Mouse (Mus musculus): Measurements from ENCODE around the gene Gm44965.
"Not testable (repeated sequence)": the region's sequence is repeated elsewhere in the genome, so short reads cannot be mapped to it uniquely, and the experiment has no call there.

Gene Gm44965

DNA sequence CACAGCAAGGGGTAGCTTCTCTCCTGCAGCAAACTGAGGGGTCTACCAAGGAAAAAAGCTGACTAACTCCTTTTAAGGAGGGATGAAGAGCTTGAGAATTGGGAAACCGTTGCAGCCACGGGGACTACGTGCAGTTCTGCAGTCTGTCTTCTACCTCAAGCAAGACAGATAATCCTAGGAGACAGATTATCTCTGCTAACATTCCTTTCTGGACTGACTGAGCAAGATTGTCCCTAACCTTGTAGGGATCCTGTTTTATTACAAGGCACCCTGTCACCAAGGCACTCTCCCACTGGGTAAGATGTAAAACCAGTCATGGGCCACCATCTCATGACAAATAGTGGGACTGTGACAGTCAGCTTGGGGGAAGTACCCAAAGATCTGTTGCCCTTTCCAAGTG, 12.5 kb upstream of the Gm44965 start:
- DNase-seq (ENCODE audit: low spot score), result no peak

DNA sequence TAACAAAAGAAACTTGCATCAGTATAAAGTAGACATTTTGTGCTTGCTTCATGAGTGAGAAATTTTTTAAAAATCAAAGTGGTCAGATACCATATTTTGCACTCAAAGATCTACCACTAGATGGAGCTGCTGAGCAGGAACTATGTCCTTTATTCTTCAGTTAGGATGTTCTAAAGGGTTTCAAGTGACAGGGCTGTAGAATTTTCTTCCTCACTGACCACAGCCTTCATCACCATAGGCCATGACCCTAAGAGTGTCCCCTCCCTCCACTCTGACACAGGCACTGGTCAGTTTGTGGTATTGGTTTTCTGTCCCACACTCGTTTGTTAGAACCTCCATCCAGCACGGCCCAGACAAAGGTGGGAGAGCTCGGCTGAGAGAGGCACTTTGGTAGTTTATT, 11.7 kb upstream of the Gm44965 start:
- no peak for DNase-seq (ENCODE audit: low spot score)

DNA sequence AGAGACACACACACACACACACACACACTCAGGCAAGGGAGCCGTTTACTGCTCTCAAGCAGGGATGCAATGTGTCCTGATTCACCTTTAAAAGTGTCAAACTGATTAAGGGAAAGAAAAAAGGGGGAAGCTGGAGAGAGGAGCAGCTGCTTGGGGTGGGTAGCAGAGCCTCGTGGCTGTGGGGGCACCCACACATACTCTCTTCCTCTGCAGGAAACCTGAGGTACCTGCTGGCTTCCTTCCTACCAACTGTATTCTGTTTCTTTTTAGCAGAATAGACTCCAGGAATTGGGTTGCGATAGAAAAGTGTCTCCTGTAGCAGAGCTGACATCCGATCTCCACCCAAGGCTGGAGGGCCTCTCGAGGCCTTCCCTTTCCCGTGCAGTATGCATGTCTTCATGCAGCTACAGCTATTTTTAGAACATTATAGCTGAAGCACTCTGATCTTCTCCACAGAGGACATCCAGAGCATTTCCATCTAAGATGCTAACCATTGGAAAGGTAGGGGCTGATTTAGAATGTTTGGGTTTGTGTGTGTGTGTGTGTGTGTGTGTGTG, 4.5 kb upstream of the Gm44965 start, which contains the start of gene Gm45021:
TSS of gene Gm45021 (plus strand) at position 417 of the 557 bp plus-strand sequence.
- DNase-seq (ENCODE audit: low spot score), result no peak

DNA sequence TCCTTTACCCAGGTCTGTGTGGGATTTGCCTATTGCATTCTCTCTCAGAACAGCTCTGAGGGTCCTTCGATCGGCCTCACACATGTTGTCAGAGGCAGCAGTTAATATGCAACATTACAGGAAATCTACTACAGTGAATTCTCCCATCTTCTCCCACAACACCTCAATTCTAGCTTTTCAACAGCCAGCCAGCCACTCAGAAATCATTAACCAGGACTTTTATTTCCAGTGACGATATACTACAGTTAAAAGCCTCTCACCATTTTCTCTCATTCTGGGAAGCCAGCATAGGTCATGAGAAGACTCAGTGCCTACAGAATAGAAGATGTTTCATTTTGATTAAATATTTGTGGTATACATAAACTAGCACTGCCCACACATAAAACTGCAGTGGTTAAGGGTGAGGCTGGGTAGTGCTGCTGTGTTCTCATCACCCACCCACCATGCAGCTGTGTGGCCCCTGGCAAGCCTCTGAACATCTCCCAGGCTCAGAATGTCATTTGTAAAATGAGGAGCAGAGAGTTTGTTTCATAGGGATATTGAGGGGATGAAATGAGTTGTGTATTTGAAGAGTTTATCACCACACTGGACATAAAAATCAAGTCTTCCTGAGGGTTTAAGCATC, 2.4 kb upstream of the Gm44965 start:
- no peak for DNase-seq (ENCODE audit: low spot score)

DNA sequence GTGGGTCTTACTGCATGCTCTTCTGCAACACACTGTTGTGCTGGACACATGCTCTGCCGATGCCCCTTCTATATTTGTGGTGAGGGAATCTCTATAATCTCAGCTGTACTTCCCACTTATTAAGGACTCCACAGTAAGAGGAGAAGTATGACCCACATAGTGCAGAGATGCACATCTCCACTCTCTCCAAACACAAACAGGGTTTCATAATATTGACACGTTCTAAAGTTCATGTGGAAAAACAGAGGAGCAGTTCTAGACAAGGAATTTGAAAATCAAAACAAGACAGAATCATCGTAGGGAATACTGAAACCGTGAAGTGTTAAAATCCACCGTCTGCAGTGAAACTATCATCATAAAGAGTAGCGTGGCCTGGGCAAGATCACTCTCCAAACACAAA, 1.9 kb upstream of the Gm44965 start:
- no peak for DNase-seq (ENCODE audit: low spot score)

DNA sequence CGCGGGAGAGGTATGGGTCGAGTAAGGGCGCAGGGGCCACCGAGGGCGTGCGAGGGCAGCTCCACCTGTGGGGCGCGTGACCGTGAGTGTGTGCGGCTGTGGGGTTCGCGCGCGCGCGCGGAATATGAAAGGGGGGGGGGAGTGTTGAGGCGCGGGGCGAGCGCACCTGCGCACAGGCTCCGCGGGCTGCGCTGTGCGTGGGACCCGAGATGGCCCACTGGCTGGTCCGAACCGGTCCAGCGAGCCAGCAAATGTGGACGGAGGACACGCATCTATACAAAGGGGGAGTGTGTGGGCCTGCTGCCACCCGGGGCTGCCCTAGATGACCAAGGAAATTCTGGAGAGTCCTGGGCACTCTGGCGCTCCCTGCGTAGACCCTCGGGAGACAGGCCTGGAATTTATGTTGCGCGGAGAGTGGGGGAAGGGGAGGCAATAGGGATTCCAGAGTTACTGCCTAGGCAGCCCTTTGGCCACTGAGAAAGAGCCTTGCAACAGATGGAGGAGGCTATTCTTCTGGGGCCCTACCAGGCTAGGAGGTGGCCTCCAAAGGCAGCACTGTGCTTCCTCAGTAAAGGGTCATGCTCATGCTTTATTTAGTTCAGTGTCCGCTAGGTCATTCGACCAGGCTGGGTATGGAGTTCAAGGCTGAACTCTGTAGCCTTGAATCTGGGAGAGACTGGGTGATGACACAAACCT, 450 bp downstream of the Gm44965 start:
- DNase-seq (ENCODE audit: low spot score), result no peak

DNA sequence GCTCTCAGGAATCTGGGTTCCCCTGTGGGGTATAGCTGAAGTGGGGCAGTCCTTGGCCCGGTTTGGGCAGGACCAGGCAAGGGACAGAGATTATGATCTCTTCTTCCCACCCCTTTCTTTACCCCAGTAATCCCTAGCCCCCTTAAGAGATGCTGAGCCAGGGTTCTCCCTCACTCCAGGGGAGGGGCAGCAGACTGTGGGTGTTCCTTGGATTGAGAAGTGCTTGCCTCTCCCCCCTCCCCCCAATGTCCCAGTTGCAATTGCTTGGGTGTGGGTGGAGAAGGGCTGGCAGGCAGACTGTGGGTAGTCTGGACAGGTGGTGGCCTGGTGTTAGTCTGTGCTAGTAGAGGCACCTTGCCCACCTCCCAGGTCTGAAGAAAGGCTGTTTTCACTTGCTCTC, 1.5 kb downstream of the Gm44965 start:
- no peak for DNase-seq (ENCODE audit: low spot score)

DNA sequence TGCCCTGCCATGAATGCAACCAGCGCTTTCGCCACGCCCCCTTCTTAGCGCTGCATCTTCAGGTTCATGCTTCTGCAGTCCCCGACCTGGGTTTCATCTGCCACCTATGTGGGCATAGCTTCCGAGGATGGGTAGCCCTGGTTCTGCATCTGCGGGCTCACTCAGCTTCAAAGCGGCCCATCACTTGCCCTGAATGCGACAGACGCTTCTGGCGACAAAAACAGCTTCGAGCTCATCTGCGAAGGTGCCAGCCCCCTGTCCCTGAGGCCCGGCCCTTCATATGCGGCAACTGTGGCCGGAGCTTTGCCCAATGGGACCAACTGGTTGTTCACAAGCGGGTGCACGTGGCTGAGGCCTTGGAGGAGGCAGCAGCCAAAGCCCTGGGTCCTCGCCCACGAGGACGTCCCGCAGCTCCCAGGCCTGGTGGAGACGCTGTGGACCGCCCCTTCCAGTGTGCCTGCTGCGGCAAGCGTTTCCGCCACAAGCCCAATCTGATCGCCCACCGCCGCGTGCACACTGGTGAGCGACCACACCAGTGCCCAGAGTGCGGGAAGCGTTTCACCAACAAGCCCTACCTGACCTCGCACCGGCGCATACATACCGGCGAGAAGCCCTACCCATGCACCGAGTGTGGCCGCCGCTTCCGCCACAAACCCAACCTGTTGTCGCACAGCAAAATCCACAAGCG, 2.9 kb downstream of the Gm44965 start:
- DNase-seq (ENCODE audit: low spot score), result no peak

DNA sequence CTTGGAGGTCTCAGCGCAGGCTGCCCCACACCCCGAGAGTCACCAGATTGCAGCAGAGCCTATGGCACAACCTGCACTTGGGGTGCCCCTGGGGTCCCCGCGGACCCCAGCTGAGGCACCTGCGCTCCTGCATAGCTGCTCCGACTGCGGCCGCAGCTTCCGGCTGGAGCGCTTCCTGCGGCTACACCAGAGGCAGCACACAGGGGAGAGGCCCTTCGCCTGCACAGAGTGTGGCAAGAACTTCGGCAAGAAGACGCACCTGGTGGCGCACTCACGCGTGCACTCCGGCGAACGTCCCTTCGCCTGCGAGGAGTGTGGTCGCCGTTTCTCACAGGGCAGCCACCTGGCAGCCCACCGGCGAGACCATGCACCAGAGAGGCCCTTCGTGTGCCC, 3.5 kb downstream of the Gm44965 start:
- no peak for DNase-seq (ENCODE audit: low spot score)

DNA sequence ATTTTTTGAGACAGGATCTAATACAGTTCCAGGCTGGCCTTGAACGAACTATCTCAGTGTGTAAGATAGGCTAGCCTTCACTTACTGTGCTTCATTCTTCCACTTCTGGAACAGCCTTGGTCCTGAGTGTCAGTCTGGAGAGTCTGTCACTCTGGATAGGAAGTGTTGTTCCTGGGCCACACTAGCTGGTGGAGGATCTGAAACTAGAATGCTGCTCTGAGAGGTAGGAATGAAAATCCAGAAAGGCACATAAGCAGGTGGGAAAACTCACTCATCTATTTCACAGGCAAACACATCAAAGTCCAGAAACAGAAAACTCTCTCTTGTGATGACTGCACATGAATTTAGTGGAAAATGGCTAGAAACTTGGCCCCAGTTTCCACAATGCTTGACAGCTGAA, 6.9 kb downstream of the Gm44965 start:
- DNase-seq (ENCODE audit: low spot score), result no peak

DNA sequence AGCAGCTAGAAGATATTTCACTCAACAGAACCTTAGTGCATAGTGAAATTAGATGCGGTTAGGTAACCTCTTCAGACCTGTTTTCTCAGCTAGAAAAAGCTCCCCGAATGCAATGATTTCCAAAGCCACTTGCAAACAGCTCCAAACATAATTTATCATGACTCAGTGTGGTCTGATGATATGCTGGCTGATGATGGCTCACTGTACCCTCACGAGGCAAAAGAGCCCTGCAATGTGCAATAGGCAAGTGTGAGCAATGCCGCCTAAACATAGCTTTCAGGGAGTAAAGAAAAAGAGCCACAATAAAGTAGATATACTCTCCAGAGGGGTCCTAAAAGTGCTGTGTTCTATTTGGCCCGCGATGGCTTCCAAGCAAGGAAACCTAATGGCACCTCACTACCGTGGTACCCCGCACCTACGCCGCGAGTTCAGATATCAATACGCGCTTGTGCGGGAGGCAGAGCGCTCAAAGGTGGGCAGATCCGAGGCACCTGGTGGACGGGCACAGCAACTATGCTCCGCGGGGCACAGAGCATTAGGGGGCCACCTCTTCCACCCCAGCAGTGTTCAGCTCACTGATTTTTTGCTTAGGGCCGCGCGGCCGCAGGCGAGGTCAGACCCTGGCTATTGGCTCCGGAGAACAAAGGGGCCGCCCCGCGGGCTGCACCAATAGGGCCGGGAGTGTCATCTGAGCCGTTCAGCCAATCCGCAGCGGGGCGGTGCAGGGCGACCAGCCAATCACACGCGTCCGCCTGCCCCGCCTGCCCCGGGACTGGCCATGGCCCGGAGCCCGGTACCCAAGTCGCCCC, 7.7 kb downstream of the Gm44965 start, which contains the start of gene Zfp775:
TSS of gene Zfp775 (plus strand) at position 793 of the 809 bp plus-strand sequence.
- peak; percentile 94 for DNase-seq (ENCODE audit: low spot score)

DNA sequence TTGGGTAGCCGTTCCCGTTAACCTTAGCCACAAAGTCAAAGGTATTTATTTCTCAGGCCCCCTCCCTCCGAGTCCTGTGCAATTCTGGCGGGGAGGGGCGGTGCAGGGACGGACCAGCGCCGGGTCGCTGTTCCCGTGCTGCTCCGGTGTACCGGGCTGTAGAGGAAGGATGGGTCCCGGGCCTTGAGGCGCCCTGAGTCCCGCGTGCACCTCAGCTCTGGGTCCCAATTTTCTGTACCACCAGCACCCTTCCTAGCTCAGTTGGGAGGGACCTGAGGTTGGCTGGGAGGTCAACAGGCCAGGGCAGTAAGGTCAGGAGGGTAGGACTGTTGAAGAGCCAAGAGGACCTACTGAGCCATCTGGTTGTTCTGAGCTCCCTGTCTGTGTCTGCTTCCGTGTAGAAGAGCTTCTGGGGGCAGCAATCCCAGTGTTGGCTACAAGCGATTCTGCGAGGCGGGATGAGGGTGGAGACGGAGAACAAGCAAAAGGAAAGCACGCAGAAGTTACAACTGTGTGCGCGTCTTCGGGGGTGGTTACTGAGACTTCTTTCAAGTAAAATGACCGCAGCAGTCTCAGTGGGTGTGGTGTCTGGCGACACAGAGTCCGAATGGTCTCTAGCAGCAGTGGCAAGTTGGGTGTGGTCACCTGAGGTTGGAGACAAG, 8.5 kb downstream of the Gm44965 start:
- no peak for DNase-seq (ENCODE audit: low spot score)

DNA sequence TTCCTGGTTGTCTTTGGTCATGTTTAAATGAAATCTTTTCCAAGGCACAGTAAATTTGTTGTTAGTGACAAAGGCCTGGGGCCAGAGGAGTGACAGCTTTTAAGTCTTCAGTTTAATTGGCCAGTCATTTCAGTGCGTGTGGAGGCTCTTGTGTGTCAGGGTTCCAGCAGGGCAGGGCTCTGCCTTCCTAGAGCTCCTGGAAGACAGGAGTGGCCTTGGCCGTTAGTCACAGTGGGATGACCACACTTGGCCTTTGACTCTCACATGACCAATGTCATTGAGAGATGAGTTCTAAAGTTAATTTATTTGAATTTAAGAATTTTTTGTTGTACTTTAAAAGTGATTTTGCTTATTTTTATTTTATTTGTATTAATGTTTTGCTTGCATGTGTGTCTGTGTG, 14.4 kb downstream of the Gm44965 start:
- DNase-seq (ENCODE audit: low spot score), result no peak

DNA sequence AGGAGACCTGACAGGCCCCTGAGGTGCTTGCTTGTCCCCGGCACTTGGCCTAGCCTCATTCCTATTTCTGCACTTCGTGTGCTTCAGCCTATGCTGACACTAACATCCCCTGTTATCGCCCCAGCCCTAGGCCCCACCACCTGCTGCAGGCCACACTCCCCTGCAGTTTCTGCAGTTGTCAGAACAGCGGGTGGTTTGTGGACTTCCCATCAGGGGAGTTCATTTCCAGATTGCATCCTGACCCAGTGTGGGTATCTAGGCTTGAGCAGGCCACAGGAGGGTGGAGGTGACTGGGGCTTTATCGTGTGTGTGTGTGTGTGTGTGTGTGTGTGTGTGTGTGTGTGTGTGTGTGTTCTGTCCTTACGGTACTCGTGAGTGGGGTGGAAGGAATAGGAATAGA, 15.8 kb downstream of the Gm44965 start:
- no peak for DNase-seq (ENCODE audit: low spot score)

DNA sequence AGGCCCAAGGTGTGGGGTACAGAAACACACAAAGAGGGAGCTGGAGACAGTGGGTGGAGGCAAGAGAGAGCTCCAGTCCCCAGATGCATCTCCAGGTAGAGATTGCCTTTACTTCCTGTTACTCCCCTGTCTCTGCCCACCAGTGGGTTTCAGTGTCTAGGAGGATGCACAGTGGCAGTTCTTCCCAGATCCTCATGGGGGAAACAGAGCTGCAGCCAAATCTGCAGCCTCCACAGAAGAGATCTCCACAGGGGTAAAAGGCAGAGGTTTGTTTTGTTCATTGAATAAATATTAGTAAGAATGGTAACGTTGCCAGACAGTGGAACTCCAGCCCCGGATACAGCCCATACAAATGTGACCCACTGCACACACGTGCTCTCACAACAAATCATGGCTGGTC, 16.9 kb downstream of the Gm44965 start:
- no peak for DNase-seq (ENCODE audit: low spot score)

DNA sequence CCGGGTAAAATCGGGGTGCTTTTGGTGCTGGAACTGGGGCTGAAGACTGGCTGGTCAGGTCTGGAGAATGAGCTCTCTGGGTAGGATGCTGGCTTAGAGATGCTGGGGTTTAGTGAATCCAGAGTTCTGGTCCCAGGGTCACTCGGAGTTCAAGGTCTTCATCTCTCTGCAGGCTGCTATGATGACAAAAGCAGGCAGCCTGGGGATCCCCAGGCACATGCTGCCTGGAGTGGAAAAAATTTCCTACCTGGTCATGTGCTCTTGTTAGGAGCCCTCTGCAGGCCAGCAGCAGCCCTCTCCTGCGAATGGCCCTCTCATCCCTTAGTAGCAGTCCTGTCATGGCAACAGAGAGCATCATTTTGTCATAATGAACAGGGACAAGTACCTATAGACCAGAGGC, 19.7 kb downstream of the Gm44965 start:
- DNase-seq (ENCODE audit: low spot score), result no peak

DNA sequence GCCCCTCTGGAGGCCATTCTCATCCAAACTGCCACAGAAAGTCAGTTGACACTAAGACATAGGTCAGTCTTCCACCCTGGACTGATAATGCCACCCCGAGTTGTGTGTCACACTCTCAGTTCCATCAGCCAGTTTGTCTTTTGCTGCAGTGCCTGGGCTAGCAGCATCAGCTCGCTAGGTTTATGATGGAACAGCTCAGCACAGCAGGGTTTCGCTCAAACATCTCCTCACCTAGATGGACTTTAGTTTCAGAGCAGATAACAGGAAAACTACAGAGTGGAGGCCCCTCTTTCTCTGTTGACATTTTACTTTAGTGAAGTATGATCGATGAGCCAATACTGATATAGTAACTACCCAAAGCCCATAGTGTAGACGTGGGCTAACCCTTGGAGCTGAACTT, 21.0 kb downstream of the Gm44965 start:
- DNase-seq (ENCODE audit: low spot score), result no peak

DNA sequence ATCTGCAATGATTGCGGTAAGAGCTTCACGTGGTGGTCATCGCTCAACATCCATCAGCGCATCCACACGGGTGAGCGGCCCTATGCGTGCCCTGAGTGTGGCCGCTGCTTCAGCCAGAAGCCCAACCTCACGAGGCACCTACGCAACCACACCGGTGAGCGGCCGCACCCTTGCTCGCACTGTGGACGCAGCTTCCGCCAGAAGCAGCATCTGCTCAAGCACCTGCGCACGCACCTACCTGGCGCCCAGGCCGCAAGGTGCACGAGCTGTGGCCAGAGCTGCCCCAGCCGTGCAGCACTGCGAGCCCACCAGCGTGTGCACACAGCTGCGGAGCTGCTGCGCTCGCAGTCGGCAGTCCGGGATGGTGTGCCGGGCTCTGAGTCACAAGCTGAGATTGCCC, 26.3 kb downstream of the Gm44965 start:
- DNase-seq (ENCODE audit: low spot score), result no peak

DNA sequence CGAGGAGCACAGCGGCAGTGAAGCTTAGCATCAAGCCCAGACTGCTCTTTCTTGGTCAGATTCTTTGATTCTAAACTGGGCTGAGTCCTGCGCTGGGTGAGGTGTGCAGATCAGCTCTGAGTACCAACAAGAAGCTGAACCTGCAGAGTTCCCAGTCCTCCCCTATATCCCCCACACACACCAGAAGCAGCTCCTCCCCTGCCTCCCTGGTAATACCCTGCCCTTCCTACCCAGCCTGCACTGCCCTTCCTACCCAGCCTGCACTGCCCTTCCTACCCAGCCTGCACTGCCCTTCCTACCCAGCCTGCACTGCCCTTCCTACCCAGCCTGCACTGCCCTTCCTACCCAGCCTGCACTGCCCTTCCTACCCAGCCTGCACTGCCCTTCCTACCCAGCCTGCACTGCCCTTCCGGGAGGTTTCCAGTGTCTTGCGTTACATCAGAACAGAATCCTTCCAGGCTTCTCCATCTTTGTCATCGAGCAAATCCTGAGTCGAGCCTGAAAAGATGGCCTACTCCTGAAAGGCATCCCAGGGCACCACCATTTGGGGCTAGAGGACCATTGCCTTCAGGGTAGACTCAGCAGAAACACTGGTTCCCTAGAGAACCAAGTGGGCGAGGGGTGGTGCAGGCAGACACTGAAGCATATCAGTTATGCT, 28.6 kb downstream of the Gm44965 start:
- not testable (repeated sequence) for DNase-seq (ENCODE audit: low spot score)

DNA sequence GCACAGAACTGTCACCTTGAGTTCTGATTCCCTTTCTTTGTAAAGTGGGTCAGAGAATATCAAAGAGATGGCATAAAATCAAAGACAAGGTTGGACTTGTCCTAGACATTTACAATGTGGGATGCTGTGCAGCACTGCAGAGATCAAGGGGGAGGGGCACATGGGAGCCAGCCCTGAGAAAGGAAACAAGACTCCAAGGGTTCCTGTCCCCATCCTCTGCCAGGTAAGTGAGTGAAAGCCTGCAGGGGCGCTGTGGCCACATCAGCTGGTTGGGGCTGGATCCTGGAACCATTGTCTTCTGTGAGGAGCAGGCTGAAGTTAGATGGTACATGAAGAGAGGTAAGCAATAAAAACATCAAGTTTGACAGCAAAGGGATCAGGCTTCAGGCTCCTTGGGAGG, 29.7 kb downstream of the Gm44965 start:
- no peak for DNase-seq (ENCODE audit: low spot score)

DNA sequence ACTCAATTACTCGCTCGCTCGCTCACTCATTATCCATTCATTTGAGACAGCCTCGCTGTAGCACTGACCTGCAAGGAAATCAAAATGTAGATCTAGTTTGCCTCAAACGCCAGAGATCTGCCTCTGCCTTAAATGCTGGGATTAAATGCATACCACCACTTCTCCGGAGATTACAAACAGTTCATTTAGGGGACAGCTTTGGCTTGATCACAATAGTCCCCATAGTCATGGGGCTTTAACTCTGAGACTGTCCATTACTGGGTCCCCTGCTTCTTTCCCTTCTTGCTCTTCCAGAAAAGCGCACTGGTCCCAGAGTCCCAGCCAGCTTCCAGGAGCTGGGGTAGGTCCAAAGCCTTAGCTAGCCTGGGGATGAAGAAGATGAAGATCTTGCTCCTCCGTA, 32.7 kb downstream of the Gm44965 start, which contains the start of gene AI854703:
TSS of gene AI854703 (plus strand) at position 301 of the 400 bp plus-strand sequence.
- DNase-seq (ENCODE audit: low spot score), result no peak

Data from left cerebral cortex, adult 11 months (tissue).